Mouse (Mus musculus): ENCODE measurements around the gene Gm11555. TPM values are rescaled to one million over a fixed set of nuclear protein-coding genes. Genes with fewer than 3 reads are reported as not detected.
"Not testable (repeated sequence)": the region's sequence is repeated elsewhere in the genome, so short reads cannot be mapped to it uniquely, and the experiment has no call there.

Gm11555 gene
- polyA plus RNA-seq, 1 experiment from 2014 or later: not detected

DNA sequence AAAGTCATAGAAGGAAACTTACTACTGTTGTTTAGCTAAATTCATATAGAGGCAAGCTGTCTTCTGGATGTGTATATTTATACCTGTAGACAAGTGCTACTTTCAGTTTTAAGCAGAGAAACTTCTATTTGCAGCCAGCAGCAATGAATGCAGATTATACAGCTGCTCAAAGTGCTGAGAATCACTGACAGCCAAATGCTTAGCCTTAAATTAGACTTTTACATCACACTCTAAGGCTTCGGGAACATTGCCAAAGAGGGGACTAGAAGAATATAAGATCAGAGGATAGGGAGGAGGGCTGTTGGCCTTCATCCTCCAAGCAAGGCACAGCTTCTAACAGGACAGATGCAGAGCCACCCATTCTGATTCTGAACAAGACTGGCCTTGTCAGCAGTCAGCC, 12.9 kb downstream of the Gm11555 start:
- no peaks in the 10 kb centered on the region for H3K4me1 ChIP-seq (replicated peaks)
- H3K9ac ChIP-seq: no peak overlapping the region
- no peaks in the 10 kb centered on the region for H3K9me3 ChIP-seq
- no peak overlapping the region for H3K4me3 ChIP-seq (replicated peaks)
- H3K36me3 ChIP-seq: no peaks in the 10 kb centered on the region
- WGBS: 71% methylated on average over 1 of the region's 1 CpGs
- no peak overlapping the region for H3K27ac ChIP-seq
- ATAC-seq: no peak
- H3K4me2 ChIP-seq (replicated peaks): no peak overlapping the region
- no peaks in the 10 kb centered on the region for H3K27me3 ChIP-seq (replicated peaks)

GRCm38 (mm10) chr11:99634653-99635134, 15.3 kb downstream of the Gm11555 start, which contains the start of gene Krtap4-2:
TSS of gene Krtap4-2 (minus strand) at chr11:99635084.
- H3K9ac ChIP-seq: no peak within 1 kb of the TSS
- no peaks in the 10 kb centered on the region for H3K27me3 ChIP-seq (replicated peaks)
- H3K27ac ChIP-seq: no peak within 1 kb of the TSS
- 33% methylated on average over 8 of the region's 8 CpGs for WGBS
- H3K36me3 ChIP-seq: no peaks in the 10 kb centered on the region
- H3K9me3 ChIP-seq: no peaks in the 10 kb centered on the region
- H3K4me2 ChIP-seq (replicated peaks): no peak within 1 kb of the TSS
- H3K4me3 ChIP-seq (replicated peaks): no peak within 1 kb of the TSS
- ATAC-seq: no peak
- no peaks in the 10 kb centered on the region for H3K4me1 ChIP-seq (replicated peaks)

GRCm38 (mm10) chr11:99633293-99633692, 16.7 kb downstream of the Gm11555 start:
- H3K27me3 ChIP-seq (replicated peaks): no peaks in the 10 kb centered on the region
- WGBS: 62% methylated on average over 2 of the region's 2 CpGs
- no peaks in the 10 kb centered on the region for H3K9me3 ChIP-seq
- H3K4me1 ChIP-seq (replicated peaks): no peaks in the 10 kb centered on the region
- ATAC-seq: no peak
- H3K4me2 ChIP-seq (replicated peaks): no peak overlapping the region
- no peak overlapping the region for H3K9ac ChIP-seq
- H3K27ac ChIP-seq: no peak overlapping the region
- no peak overlapping the region for H3K4me3 ChIP-seq (replicated peaks)
- no peaks in the 10 kb centered on the region for H3K36me3 ChIP-seq

- no peaks in the 10 kb centered on the region for H3K36me3 ChIP-seq
- 62% methylated on average over 3 of the region's 3 CpGs for WGBS
- H3K27me3 ChIP-seq (replicated peaks): no peaks in the 10 kb centered on the region
- H3K4me3 ChIP-seq (replicated peaks): no peak overlapping the region
- no peak overlapping the region for H3K27ac ChIP-seq
- no peaks in the 10 kb centered on the region for H3K4me1 ChIP-seq (replicated peaks)
- H3K9ac ChIP-seq: no peak overlapping the region
- no peaks in the 10 kb centered on the region for H3K9me3 ChIP-seq
- no peak overlapping the region for H3K4me2 ChIP-seq (replicated peaks)
- ATAC-seq: no peak
These were observed 19.1 kb downstream of the Gm11555 start for GRCm38 (mm10) chr11:99630890-99631289.

GRCm38 (mm10) chr11:99628138-99628537, 21.9 kb downstream of the Gm11555 start, which contains the start of gene Krtap4-1:
TSS of gene Krtap4-1 (minus strand) at chr11:99628238.
- WGBS: 83% methylated on average over 4 of the region's 4 CpGs
- no peak within 1 kb of the TSS for H3K27ac ChIP-seq
- H3K4me3 ChIP-seq (replicated peaks): no peak within 1 kb of the TSS
- H3K27me3 ChIP-seq (replicated peaks): no peaks in the 10 kb centered on the region
- H3K4me1 ChIP-seq (replicated peaks): no peaks in the 10 kb centered on the region
- no peak within 1 kb of the TSS for H3K4me2 ChIP-seq (replicated peaks)
- H3K36me3 ChIP-seq: no peaks in the 10 kb centered on the region
- no peak for ATAC-seq
- no peaks in the 10 kb centered on the region for H3K9me3 ChIP-seq
- no peak within 1 kb of the TSS for H3K9ac ChIP-seq

- no peaks in the 10 kb centered on the region for H3K4me1 ChIP-seq (replicated peaks)
- H3K9ac ChIP-seq: no peak within 1 kb of the TSS
- H3K36me3 ChIP-seq: no peaks in the 10 kb centered on the region
- no peaks in the 10 kb centered on the region for H3K27me3 ChIP-seq (replicated peaks)
- ATAC-seq: no peak
- WGBS: 74% methylated on average over 2 of the region's 2 CpGs
- H3K9me3 ChIP-seq: no peaks in the 10 kb centered on the region
- no peak within 1 kb of the TSS for H3K4me2 ChIP-seq (replicated peaks)
- H3K4me3 ChIP-seq (replicated peaks): no peak within 1 kb of the TSS
- no peak within 1 kb of the TSS for H3K27ac ChIP-seq
These were observed 29.7 kb downstream of the Gm11555 start, which contains the start of gene Gm11562 for GRCm38 (mm10) chr11:99620335-99620734. TSS of gene Gm11562 (minus strand) at chr11:99620435.

DNA sequence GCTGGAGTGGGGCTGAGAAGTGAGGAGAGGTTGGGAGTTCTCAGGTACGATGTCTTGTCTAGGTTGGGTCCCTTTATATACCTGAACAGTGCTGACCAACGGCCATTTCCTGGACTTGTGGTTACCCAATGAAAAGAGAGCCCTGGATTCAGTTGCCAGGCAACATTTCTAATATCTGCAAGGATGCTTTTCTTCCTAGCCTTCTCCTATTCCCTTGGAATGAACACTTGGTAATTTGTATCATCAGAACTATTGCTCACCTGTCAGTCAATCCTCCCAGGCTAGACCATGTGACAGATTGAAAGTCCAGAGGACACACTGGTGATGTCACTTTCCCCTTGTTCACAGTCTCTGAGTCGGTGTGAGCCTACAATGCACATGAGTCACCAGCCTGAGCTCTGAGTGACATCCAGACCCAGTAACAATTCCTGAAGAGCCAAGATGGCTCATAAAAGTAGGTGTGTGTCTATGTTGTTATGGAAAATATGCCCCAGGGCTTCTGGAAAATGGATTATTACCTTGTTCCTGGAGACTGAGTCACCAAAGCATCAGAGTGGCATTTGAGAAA, 35.2 kb downstream of the Gm11555 start, which contains the start of gene Krtap2-4:
Gene Krtap2-4 (minus strand): TSS at position 51 of the 568 bp plus-strand sequence.
- no peak within 1 kb of the TSS for H3K27ac ChIP-seq
- no peak within 1 kb of the TSS for H3K4me3 ChIP-seq (replicated peaks)
- no peaks in the 10 kb centered on the region for H3K36me3 ChIP-seq
- no peaks in the 10 kb centered on the region for H3K27me3 ChIP-seq (replicated peaks)
- no peak within 1 kb of the TSS for H3K9ac ChIP-seq
- 68% methylated on average over 3 of the region's 3 CpGs for WGBS
- no peaks in the 10 kb centered on the region for H3K9me3 ChIP-seq
- no peaks in the 10 kb centered on the region for H3K4me1 ChIP-seq (replicated peaks)
- H3K4me2 ChIP-seq (replicated peaks): no peak within 1 kb of the TSS
- peak; percentile 62; the same call in 1 of the 2 replicates for ATAC-seq

- not testable (repeated sequence) for ATAC-seq; H3K27ac ChIP-seq; H3K4me3 ChIP-seq (replicated peaks); H3K4me1 ChIP-seq (replicated peaks); H3K4me2 ChIP-seq (replicated peaks); H3K9ac ChIP-seq; H3K27me3 ChIP-seq (replicated peaks); H3K36me3 ChIP-seq; H3K9me3 ChIP-seq
- WGBS: 45% methylated on average over 1 of the region's 2 CpGs
These were observed 39.9 kb downstream of the Gm11555 start, which contains the start of gene Gm11937 for GRCm38 (mm10) chr11:99610089-99610488. TSS of gene Gm11937 (minus strand) at chr11:99610189.

- WGBS: 71% methylated on average over 1 of the region's 1 CpGs
- Histone ChIP-seq H3K27me3 (replicated peaks) (no peaks in the 10 kb centered on the region), H3K4me1 (replicated peaks) (no peaks in the 10 kb centered on the region), H3K9ac (no peak overlapping the region), H3K4me2 (replicated peaks) (no peak overlapping the region), H3K9me3 (no peaks in the 10 kb centered on the region), H3K36me3 (no peaks in the 10 kb centered on the region), H3K27ac (no peak overlapping the region), H3K4me3 (replicated peaks) (no peak overlapping the region)
- ATAC-seq: no peak
These were observed 40.9 kb downstream of the Gm11555 start for GRCm38 (mm10) chr11:99609126-99609525.

GRCm38 (mm10) chr11:99603208-99603607, 46.8 kb downstream of the Gm11555 start, which contains the start of gene Gm11938:
TSS of gene Gm11938 (minus strand) at chr11:99603308.
- not testable (repeated sequence) for H3K27me3 ChIP-seq (replicated peaks); H3K9ac ChIP-seq; ATAC-seq; H3K4me2 ChIP-seq (replicated peaks); H3K4me3 ChIP-seq (replicated peaks); H3K9me3 ChIP-seq; H3K36me3 ChIP-seq; H3K4me1 ChIP-seq (replicated peaks); H3K27ac ChIP-seq
- 42% methylated on average over 1 of the region's 1 CpGs for WGBS

Other genes starting within 250 kb of the Gm11555 start
- not detected in 2 replicates for gene Krt12, start 228.0 kb downstream of the Gm11555 start, polyA plus RNA-seq (2015; fragmentation: Nextera tagmentation; extraction: Ambion mirVana)
- 64.3 and 72.9 TPM in 2 replicates for gene Krt20, start 212.1 kb downstream of the Gm11555 start, polyA plus RNA-seq (2015; fragmentation: Nextera tagmentation; extraction: Ambion mirVana)
- 12.2 and 13.1 TPM in 2 replicates for gene Krt23, start 157.1 kb downstream of the Gm11555 start, polyA plus RNA-seq (2015; fragmentation: Nextera tagmentation; extraction: Ambion mirVana)
- gene Krt39, start 128.9 kb downstream of the Gm11555 start, polyA plus RNA-seq (2015; fragmentation: Nextera tagmentation; extraction: Ambion mirVana): not detected in 2 replicates
- not detected in 2 replicates for gene Krt40, start 107.1 kb downstream of the Gm11555 start, polyA plus RNA-seq (2015; fragmentation: Nextera tagmentation; extraction: Ambion mirVana)
- not detected in 2 replicates for gene Krtap3-3, start 99.4 kb downstream of the Gm11555 start, polyA plus RNA-seq (2015; fragmentation: Nextera tagmentation; extraction: Ambion mirVana)
- gene Krtap3-2, start 93.4 kb downstream of the Gm11555 start, polyA plus RNA-seq (2015; fragmentation: Nextera tagmentation; extraction: Ambion mirVana): not detected in 2 replicates
- gene Gm11939, start 90.8 kb downstream of the Gm11555 start, polyA plus RNA-seq (2015; fragmentation: Nextera tagmentation; extraction: Ambion mirVana): not detected in 2 replicates
- 0.30 TPM in 1 of 2 replicates, not detected in the other for gene Krtap3-1, start 83.6 kb downstream of the Gm11555 start, polyA plus RNA-seq (2015; fragmentation: Nextera tagmentation; extraction: Ambion mirVana)
- gene Krtap1-5, start 69.2 kb downstream of the Gm11555 start, polyA plus RNA-seq (2015; fragmentation: Nextera tagmentation; extraction: Ambion mirVana): not detected in 2 replicates
- not detected in 2 replicates for gene Krtap1-4, start 66.6 kb downstream of the Gm11555 start, polyA plus RNA-seq (2015; fragmentation: Nextera tagmentation; extraction: Ambion mirVana)
- not detected in 2 replicates for gene Krtap1-3, start 58.9 kb downstream of the Gm11555 start, polyA plus RNA-seq (2015; fragmentation: Nextera tagmentation; extraction: Ambion mirVana)
- not detected in 2 replicates for gene Krtap9-3, start 52.1 kb downstream of the Gm11555 start, polyA plus RNA-seq (2015; fragmentation: Nextera tagmentation; extraction: Ambion mirVana)
- gene Gm11938, start 46.9 kb downstream of the Gm11555 start, polyA plus RNA-seq (2015; fragmentation: Nextera tagmentation; extraction: Ambion mirVana): not detected in 2 replicates
- gene Gm11937, start 40.0 kb downstream of the Gm11555 start, polyA plus RNA-seq (2015; fragmentation: Nextera tagmentation; extraction: Ambion mirVana): not detected in 2 replicates
- not detected in 2 replicates for gene Krtap2-4, start 35.4 kb downstream of the Gm11555 start, polyA plus RNA-seq (2015; fragmentation: Nextera tagmentation; extraction: Ambion mirVana)
- gene Gm11562, start 29.8 kb downstream of the Gm11555 start, polyA plus RNA-seq (2015; fragmentation: Nextera tagmentation; extraction: Ambion mirVana): not detected in 2 replicates
- not detected in 2 replicates for gene Krtap4-1, start 22.0 kb downstream of the Gm11555 start, polyA plus RNA-seq (2015; fragmentation: Nextera tagmentation; extraction: Ambion mirVana)
- not detected in 2 replicates for gene Krtap4-2, start 15.2 kb downstream of the Gm11555 start, polyA plus RNA-seq (2015; fragmentation: Nextera tagmentation; extraction: Ambion mirVana)
- not detected in 2 replicates for gene Krtap4-7, start 6.1 kb downstream of the Gm11555 start, polyA plus RNA-seq (2015; fragmentation: Nextera tagmentation; extraction: Ambion mirVana)
- not detected in 2 replicates for gene Gm11563, start 8.7 kb upstream of the Gm11555 start, polyA plus RNA-seq (2015; fragmentation: Nextera tagmentation; extraction: Ambion mirVana)
- gene Krtap4-6, start 15.7 kb upstream of the Gm11555 start, polyA plus RNA-seq (2015; fragmentation: Nextera tagmentation; extraction: Ambion mirVana): not detected in 2 replicates
- gene Gm14190, start 40.5 kb upstream of the Gm11555 start, polyA plus RNA-seq (2015; fragmentation: Nextera tagmentation; extraction: Ambion mirVana): not detected in 2 replicates
- not detected in 2 replicates for gene Gm14180, start 84.1 kb upstream of the Gm11555 start, polyA plus RNA-seq (2015; fragmentation: Nextera tagmentation; extraction: Ambion mirVana)
- gene Gm11595, start 122.7 kb upstream of the Gm11555 start, polyA plus RNA-seq (2015; fragmentation: Nextera tagmentation; extraction: Ambion mirVana): not detected in 2 replicates
- gene Krtap4-8, start 130.5 kb upstream of the Gm11555 start, polyA plus RNA-seq (2015; fragmentation: Nextera tagmentation; extraction: Ambion mirVana): not detected in 2 replicates
- gene Krtap4-9, start 135.0 kb upstream of the Gm11555 start, polyA plus RNA-seq (2015; fragmentation: Nextera tagmentation; extraction: Ambion mirVana): not detected in 2 replicates
- not detected in 2 replicates for gene Gm11596, start 143.2 kb upstream of the Gm11555 start, polyA plus RNA-seq (2015; fragmentation: Nextera tagmentation; extraction: Ambion mirVana)
- not detected in 2 replicates for gene Gm11569, start 148.7 kb upstream of the Gm11555 start, polyA plus RNA-seq (2015; fragmentation: Nextera tagmentation; extraction: Ambion mirVana)
- gene Gm11554, start 154.2 kb upstream of the Gm11555 start, polyA plus RNA-seq (2015; fragmentation: Nextera tagmentation; extraction: Ambion mirVana): not detected in 2 replicates
- gene Krtap4-13, start 159.7 kb upstream of the Gm11555 start, polyA plus RNA-seq (2015; fragmentation: Nextera tagmentation; extraction: Ambion mirVana): not detected in 2 replicates
- gene Gm11564, start 165.4 kb upstream of the Gm11555 start, polyA plus RNA-seq (2015; fragmentation: Nextera tagmentation; extraction: Ambion mirVana): not detected in 2 replicates
- not detected in 2 replicates for gene 2300003K06Rik, start 187.8 kb upstream of the Gm11555 start, polyA plus RNA-seq (2015; fragmentation: Nextera tagmentation; extraction: Ambion mirVana)
- gene Krtap4-16, start 201.4 kb upstream of the Gm11555 start, polyA plus RNA-seq (2015; fragmentation: Nextera tagmentation; extraction: Ambion mirVana): not detected in 2 replicates
- gene Gm11568, start 207.7 kb upstream of the Gm11555 start, polyA plus RNA-seq (2015; fragmentation: Nextera tagmentation; extraction: Ambion mirVana): not detected in 2 replicates
- not detected in 2 replicates for gene Gm11559, start 214.2 kb upstream of the Gm11555 start, polyA plus RNA-seq (2015; fragmentation: Nextera tagmentation; extraction: Ambion mirVana)
- gene Krtap9-1, start 223.2 kb upstream of the Gm11555 start, polyA plus RNA-seq (2015; fragmentation: Nextera tagmentation; extraction: Ambion mirVana): not detected in 2 replicates
- not detected in 2 replicates for gene Gm11567, start 229.0 kb upstream of the Gm11555 start, polyA plus RNA-seq (2015; fragmentation: Nextera tagmentation; extraction: Ambion mirVana)